Mouse (Mus musculus): ENCODE results near the gene Tmem42.

The Tmem42 gene

GRCm38 (mm10) chr9:123020995-123021631 lies at the start of gene Tmem42:
TSS of gene Tmem42 (plus strand) at chr9:123021326.
- in situ Hi-C loops (cut with MboI) = no loop called here

GRCm38 (mm10) chr9:122998406-122999192 lies 22.5 kb upstream of the Tmem42 start:
- in situ Hi-C loops (cut with MboI) = no loop called here

- in situ Hi-C loops (cut with MboI) = no loop called here
Measured at GRCm38 (mm10) chr9:122999193-122999586, 21.9 kb upstream of the Tmem42 start.

DNA sequence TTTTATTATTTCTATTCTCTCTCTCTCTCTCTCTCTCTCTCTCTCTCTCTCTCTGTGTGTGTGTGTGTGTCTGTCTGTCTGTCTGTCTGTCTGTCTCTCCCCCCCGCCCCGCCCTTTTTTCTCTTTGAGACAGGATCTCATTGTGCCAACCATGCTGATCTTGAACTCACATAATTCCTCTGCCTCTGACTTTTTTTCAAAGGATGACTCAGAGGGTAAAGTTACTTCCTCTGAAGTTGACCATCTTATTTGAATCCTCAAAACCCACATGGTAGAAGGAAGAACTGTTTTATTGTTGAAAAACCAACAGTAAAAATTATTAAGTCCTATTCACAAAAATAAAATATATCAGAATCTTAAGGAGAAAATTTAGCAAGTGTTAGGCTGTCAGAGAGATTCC lies 16.4 kb upstream of the Tmem42 start:
- in situ Hi-C loops (cut with MboI) = no loop called here

GRCm38 (mm10) chr9:123006071-123006470 lies 15.1 kb upstream of the Tmem42 start:
- in situ Hi-C loops (cut with MboI) = no loop called here

DNA sequence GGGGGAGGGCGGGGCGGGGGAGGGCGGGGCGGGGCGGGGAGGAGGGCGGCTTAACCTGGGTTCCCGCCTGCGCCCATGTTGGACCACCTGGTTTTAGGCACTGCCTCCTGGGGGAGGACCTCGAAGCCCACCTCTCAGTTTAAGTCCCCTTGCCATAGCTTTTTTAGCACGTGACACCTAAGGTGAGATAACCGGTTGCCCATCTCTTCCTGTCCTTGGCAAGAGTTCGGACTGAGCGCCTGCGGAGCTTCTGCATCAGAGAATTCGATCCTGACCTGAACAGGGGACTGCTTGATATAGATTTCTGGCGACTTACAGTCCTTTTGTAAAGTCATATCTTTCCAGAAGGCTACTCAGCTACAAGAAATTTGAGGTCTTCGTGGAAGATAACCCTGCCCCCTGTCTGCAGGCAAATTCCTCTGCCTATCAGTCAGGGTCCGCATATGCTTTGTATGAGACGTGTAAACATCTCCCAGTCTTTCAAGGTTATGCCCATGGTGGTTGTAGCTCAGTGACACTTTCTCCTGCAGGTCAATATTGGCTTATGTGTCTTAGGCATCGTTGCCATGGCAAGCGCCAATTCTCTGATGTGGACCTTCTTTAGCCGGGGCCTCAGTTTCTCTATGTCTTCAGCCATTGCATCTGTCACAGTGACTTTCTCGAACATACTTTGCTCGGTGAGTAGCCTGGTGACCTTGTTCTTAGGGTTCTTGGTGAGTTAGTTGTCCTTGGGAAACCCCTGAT lies 682 bp downstream of the Tmem42 start:
- in situ Hi-C loops (cut with MboI) = no loop called here

GRCm38 (mm10) chr9:123024201-123024600 lies 3.1 kb downstream of the Tmem42 start:
- in situ Hi-C loops (cut with MboI) = no loop called here

DNA sequence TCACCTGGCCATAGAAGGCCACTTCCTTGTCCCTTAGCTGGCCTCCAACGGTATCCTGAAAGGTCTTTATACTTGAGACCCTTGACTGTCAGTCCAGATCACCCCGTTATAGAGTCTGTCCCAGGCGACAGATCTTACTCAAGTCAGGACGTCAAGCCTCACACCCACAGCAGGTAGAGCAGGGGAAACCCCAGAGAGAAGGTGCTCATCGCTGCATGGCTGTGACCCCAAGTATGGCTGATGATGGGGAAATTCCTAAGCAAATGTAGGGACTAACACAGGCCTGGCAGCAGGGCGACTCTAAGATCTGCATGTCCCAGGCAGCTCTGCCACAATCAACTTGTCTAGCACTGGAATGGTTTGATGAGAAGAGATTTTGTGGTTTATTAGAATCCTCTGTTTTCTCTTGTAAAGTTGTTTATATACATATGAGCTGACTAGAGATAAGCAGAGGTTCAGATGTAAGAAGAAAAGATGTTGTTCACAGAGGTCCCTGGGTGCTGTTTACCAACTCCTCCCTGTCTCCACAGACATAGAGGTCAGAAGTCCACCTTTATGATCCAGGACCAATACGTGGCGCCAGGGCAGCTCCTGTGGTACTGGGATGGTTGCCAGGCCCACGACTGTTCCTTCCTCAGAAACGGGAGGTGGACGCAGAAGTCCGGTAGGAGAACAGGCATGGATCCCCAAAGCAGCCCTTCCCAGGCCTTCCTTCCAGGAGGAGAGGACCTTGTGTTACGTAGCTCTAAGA lies 10.5 kb downstream of the Tmem42 start:
- in situ Hi-C loops (cut with MboI) = no loop called here

- in situ Hi-C loops (cut with MboI) = no loop called here
Measured at GRCm38 (mm10) chr9:123034426-123034825, 13.3 kb downstream of the Tmem42 start, which contains the start of gene Tgm4. TSS of gene Tgm4 (plus strand) at chr9:123034726.

DNA sequence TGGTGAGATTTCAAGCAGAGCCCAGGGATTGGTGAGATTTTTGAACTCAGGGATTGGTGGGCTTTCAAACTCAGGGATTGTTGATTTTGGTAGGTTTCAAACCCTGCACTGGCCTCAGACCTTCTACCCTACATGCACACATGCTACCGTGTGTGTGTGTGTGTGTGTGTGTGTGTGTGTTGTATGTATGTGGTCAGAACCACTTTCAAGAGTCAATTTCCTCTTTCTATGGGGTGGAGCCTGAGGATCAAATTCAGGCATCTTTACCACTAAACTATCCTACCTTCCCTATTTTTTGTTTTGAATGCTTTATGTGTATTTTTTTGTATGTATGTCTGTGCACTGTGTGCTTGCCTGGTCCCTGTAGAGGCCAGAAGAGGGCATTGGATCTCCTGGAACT lies 26.5 kb downstream of the Tmem42 start:
- in situ Hi-C loops (cut with MboI) = no loop called here

GRCm38 (mm10) chr9:123058724-123059292 lies 37.7 kb downstream of the Tmem42 start:
- in situ Hi-C loops (cut with MboI) = no loop called here

DNA sequence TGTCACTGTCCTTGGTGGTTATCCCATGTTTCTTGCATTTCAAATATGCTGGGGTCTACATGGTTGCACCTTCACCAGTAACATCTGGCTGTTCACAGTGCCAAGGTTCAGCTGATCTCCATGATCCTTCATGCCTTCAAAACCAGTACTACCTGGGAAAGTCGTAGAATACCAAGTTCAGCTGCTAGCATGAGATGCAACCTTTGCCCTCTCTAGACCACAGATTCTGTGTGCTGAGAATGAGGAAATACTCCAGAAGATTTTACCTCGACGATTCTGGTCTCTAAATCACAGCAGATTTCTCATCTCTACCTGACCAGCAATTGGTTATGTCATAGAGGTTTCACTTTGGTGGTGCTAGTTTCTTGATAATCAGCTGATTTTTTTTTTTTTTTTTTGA lies 39.0 kb downstream of the Tmem42 start:
- in situ Hi-C loops (cut with MboI) = no loop called here

All from mature B cell (primary cell).